ENCODE assay signal across 7 mouse cellular contexts in the genomic region with DNA sequence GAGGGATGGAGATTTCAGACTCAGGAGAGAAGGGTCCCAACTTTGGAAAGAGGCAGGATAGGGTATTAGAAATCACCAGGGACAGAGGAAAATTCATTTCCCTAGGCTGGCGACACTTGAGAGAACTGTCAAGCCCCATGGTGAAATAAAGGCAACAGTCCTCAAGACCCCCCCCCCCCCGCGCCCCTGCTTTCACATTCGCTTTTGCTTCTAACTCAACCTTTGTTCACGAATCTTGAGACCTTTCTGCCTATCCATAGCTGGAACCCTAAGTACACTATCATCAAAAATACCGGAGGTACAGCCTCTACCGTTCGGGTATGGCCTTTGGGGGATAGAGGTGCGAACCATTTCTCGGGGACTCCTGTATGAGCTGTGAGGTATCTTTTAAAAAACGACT. TPM values are rescaled to one million over a fixed set of nuclear protein-coding genes. Genes with fewer than 3 reads are reported as not detected.
DNase-seq lines count a peak whose midpoint lies in the region; ATAC-seq and TF ChIP-seq lines count a peak whose summit lies in the region.

No protein-coding gene starts in this region.

- TF ChIP-seq POLR2A in limb, embryonic 14.5 days (IDR thresholded peaks at IDR 0.05; ENCODE audit: borderline replicate concordance, extremely low read depth, insufficient read depth, insufficient read length), result no peak

- no peaks in the 10 kb centered on the region for H3K9me3 ChIP-seq in megakaryocyte, embryonic 14.5 days
- H3K9me3 ChIP-seq in forebrain, embryonic 13.5 days (replicated peaks), result no peaks in the 10 kb centered on the region
- H3K9me3 ChIP-seq in limb, embryonic 14.5 days (ENCODE audit: control insufficient read depth, low read length), result no peaks in the 10 kb centered on the region
- no peaks in the 10 kb centered on the region for H3K9me3 ChIP-seq in stomach, embryonic 14.5 days (ENCODE audit: control insufficient read depth, low read depth, low read length)

- peaks cover 30% of the 10 kb centered on the region for H3K36me3 ChIP-seq in megakaryocyte, embryonic 14.5 days (replicated peaks; ENCODE audit: low read length)
- peaks cover 12% of the 10 kb centered on the region for H3K36me3 ChIP-seq in forebrain, embryonic 13.5 days (ENCODE audit: poor library complexity, severe bottlenecking)
- H3K36me3 ChIP-seq in limb, embryonic 14.5 days (ENCODE audit: control insufficient read depth, insufficient read depth, low read length), result peaks cover 16% of the 10 kb centered on the region
- peaks cover 9% of the 10 kb centered on the region for H3K36me3 ChIP-seq in stomach, embryonic 14.5 days (ENCODE audit: control insufficient read depth, insufficient read depth, low read length)

- WGBS in forebrain, embryonic 13.5 days, result 53% methylated on average over 11 of the region's 11 CpGs
- WGBS in limb, embryonic 14.5 days, result 66% methylated on average over 11 of the region's 11 CpGs
- 68% methylated on average over 11 of the region's 11 CpGs for WGBS in stomach, embryonic 14.5 days

- DNase-seq in limb, embryonic 14.5 days (ENCODE audit: low spot score), result no peak
- no peak for DNase-seq in left cerebral cortex, adult 18-20 months (ENCODE audit: low spot score in 2 of 2)
- no peak for DNase-seq in testis, postnatal 10 days (ENCODE audit: low spot score)

- H3K4me3 ChIP-seq in megakaryocyte, embryonic 14.5 days (replicated peaks), result peak overlapping the region; percentile 96
- peak overlapping the region; percentile 100 for H3K4me3 ChIP-seq in forebrain, embryonic 13.5 days
- H3K4me3 ChIP-seq in limb, embryonic 14.5 days (replicated peaks; ENCODE audit: low read length), result peak overlapping the region; percentile 99
- peak overlapping the region; percentile 99 for H3K4me3 ChIP-seq in stomach, embryonic 14.5 days (ENCODE audit: low read depth, low read length)

- H3K27me3 ChIP-seq in megakaryocyte, embryonic 14.5 days (replicated peaks), result peaks cover 3% of the 10 kb centered on the region
- H3K27me3 ChIP-seq in forebrain, embryonic 13.5 days, result no peaks in the 10 kb centered on the region
- no peaks in the 10 kb centered on the region for H3K27me3 ChIP-seq in limb, embryonic 14.5 days (ENCODE audit: control insufficient read depth, insufficient read depth, low read length)
- no peaks in the 10 kb centered on the region for H3K27me3 ChIP-seq in stomach, embryonic 14.5 days (ENCODE audit: control insufficient read depth, insufficient read depth, low read length)

- H3K4me2 ChIP-seq in forebrain, embryonic 13.5 days, result peak overlapping the region; percentile 87
- H3K4me2 ChIP-seq in limb, embryonic 14.5 days (replicated peaks; ENCODE audit: low read depth, low read length, severe bottlenecking), result peak overlapping the region; percentile 88
- peak overlapping the region; percentile 91 for H3K4me2 ChIP-seq in stomach, embryonic 14.5 days (replicated peaks; ENCODE audit: low read depth, low read length)

- peaks cover 36% of the 10 kb centered on the region for H3K4me1 ChIP-seq in megakaryocyte, embryonic 14.5 days
- peaks cover 36% of the 10 kb centered on the region for H3K4me1 ChIP-seq in forebrain, embryonic 13.5 days
- peaks cover 22% of the 10 kb centered on the region for H3K4me1 ChIP-seq in limb, embryonic 14.5 days (ENCODE audit: control insufficient read depth, insufficient read depth, low read length)
- peaks cover 14% of the 10 kb centered on the region for H3K4me1 ChIP-seq in stomach, embryonic 14.5 days (ENCODE audit: control insufficient read depth, insufficient read depth, low read length)

- no peak for ATAC-seq in megakaryocyte, adult 5-6 weeks (ENCODE audit: poor library complexity, severe bottlenecking)
- no peak for ATAC-seq in forebrain, embryonic 13.5 days
- ATAC-seq in limb, embryonic 14.5 days (ENCODE audit: low FRiP score, low read depth), result no peak
- no peak for ATAC-seq in stomach, embryonic 14.5 days (ENCODE audit: insufficient number of reproducible peaks, insufficient read depth, low FRiP score, low read depth)

- peak overlapping the region; percentile 85 for H3K27ac ChIP-seq in forebrain, embryonic 13.5 days
- H3K27ac ChIP-seq in limb, embryonic 14.5 days (replicated peaks; ENCODE audit: low read depth, low read length), result peak overlapping the region; percentile 84
- peak overlapping the region; percentile 94; the same call in 1 of the 2 replicates for H3K27ac ChIP-seq in stomach, embryonic 14.5 days (ENCODE audit: low read length)

- H3K9ac ChIP-seq in forebrain, embryonic 13.5 days, result peak overlapping the region; percentile 99
- peak overlapping the region; percentile 43 for H3K9ac ChIP-seq in limb, embryonic 14.5 days (ENCODE audit: low read depth, low read length, severe bottlenecking)
- H3K9ac ChIP-seq in stomach, embryonic 14.5 days (replicated peaks; ENCODE audit: low read depth, low read length), result no peak overlapping the region; the same call in 1 of the 2 replicates

RNA-seq across cellular contexts. Expression of gene Dynll2, which starts 0.5 kb away (rescaled TPM):
- polyA plus RNA-seq in megakaryocyte, embryonic 14.5 days (2012; ENCODE audit: insufficient read depth, low replicate concordance), result 32.1 and 63.0 TPM in 2 replicates
- total RNA-seq in megakaryocyte, adult 5-6 weeks (2015), result 6.8 and 8.1 TPM in 2 replicates
- total RNA-seq in megakaryocyte, adult 5-6 weeks (2017), result 4.4 and 8.8 TPM in 2 replicates
- polyA plus RNA-seq in forebrain, embryonic 13.5 days (2015; fragmentation: Nextera tagmentation; extraction: Ambion mirVana), result 32.4 and 37.0 TPM in 2 replicates
- polyA plus RNA-seq in limb, embryonic 14.5 days (2012; rRNA removed), result 71.7 and 84.3 TPM in 2 replicates
- polyA plus RNA-seq in limb, embryonic 14.5 days (2014; fragmentation: Nextera tagmentation; extraction: Ambion mirVana), result 12.8 and 13.7 TPM in 2 replicates
- polyA plus RNA-seq in stomach, embryonic 14.5 days (2014; fragmentation: Nextera tagmentation; extraction: Ambion mirVana), result 14.2 and 16.7 TPM in 2 replicates
- total RNA-seq in left cerebral cortex, adult 18-20 months (2021), result 100 to 1,000 TPM; 636 to 646 TPM

RNA-seq across cellular contexts. Expression of gene Srsf1, which starts 59.3 kb away (rescaled TPM):
- 25.7 and 74.9 TPM in 2 replicates for polyA plus RNA-seq in megakaryocyte, embryonic 14.5 days (2012; ENCODE audit: insufficient read depth, low replicate concordance)
- 146 and 156 TPM in 2 replicates for total RNA-seq in megakaryocyte, adult 5-6 weeks (2015)
- total RNA-seq in megakaryocyte, adult 5-6 weeks (2017), result 369 and 388 TPM in 2 replicates
- polyA plus RNA-seq in forebrain, embryonic 13.5 days (2015; fragmentation: Nextera tagmentation; extraction: Ambion mirVana), result 393 and 402 TPM in 2 replicates
- 524 and 556 TPM in 2 replicates for polyA plus RNA-seq in limb, embryonic 14.5 days (2012; rRNA removed)
- 338 and 354 TPM in 2 replicates for polyA plus RNA-seq in limb, embryonic 14.5 days (2014; fragmentation: Nextera tagmentation; extraction: Ambion mirVana)
- 345 and 362 TPM in 2 replicates for polyA plus RNA-seq in stomach, embryonic 14.5 days (2014; fragmentation: Nextera tagmentation; extraction: Ambion mirVana)
- total RNA-seq in left cerebral cortex, adult 18-20 months (2021), result 100 to 1,000 TPM; 179 to 200 TPM
